Mouse (Mus musculus) lung, embryonic 16.5 days (tissue): ENCODE results near the gene Tacc2. TPM values are rescaled to one million over a fixed set of nuclear protein-coding genes. Genes with fewer than 3 reads are reported as not detected.

Experiments used
- ATAC-seq: fragments of 200-750 bp; cut with Nextera tagmentation; 2 replicates; pipeline ENCODE4 v1.8.0; 2017; ENCODE audit warnings: low read depth, mild to moderate bottlenecking, moderate library complexity
- H3K27ac ChIP-seq: fragments of 300-500 bp; sonication (generic); 2 replicates; pipeline ENCODE4 v1.5.1; 2014; ENCODE audit warnings: mild to moderate bottlenecking, control low read depth, low read length
- H3K27me3 ChIP-seq: fragments of 300-500 bp; sonication (generic); 2 replicates; pipeline ENCODE4 v1.6.1; 2014; ENCODE audit warnings: low read depth, low read length, mixed read lengths; ENCODE audit not compliant: control insufficient read depth, insufficient read depth
- H3K36me3 ChIP-seq: fragments of 300-500 bp; sonication (generic); 2 replicates; pipeline ENCODE4 v1.6.1; 2014; ENCODE audit warnings: low read length; ENCODE audit not compliant: control insufficient read depth, insufficient read depth
- H3K4me1 ChIP-seq: fragments of 300-500 bp; sonication (generic); replicated peaks from 2 replicates; pipeline ENCODE4 v1.6.1; 2014; ENCODE audit warnings: low read length, mixed read lengths; ENCODE audit not compliant: control insufficient read depth, insufficient read depth
- H3K4me2 ChIP-seq: fragments of 300-500 bp; sonication (generic); 2 replicates; pipeline ENCODE4 v1.6.1; 2014; ENCODE audit warnings: low read depth, low read length, control low read depth
- H3K4me3 ChIP-seq: fragments of 300-500 bp; sonication (generic); 2 replicates; pipeline ENCODE4 v1.5.1; 2014; ENCODE audit warnings: mild to moderate bottlenecking, low read length, control low read depth
- H3K9ac ChIP-seq: fragments of 300-500 bp; sonication (generic); 2 replicates; pipeline ENCODE4 v1.6.1; 2014; ENCODE audit warnings: low read length, control low read depth
- H3K9me3 ChIP-seq: fragments of 300-500 bp; sonication (generic); 2 replicates; pipeline ENCODE4 v1.6.1; 2016; ENCODE audit warnings: low read length; ENCODE audit not compliant: control insufficient read depth
- WGBS: fragments of 180-500 bp; shearing (Covaris S2); extraction: QIAGEN DNeasy Blood & Tissue Kit; methylation state at CpG from one replicate; pipeline ENCODE4 v1.1.7; 2014; 5-methylcytosine and 5-hydroxymethylcytosine counted together
- polyA plus RNA-seq: library from polyadenylated mRNA; unstranded; fragments of >200 nt; fragmentation: Nextera tagmentation; extraction: Ambion mirVana; gene quantifications from 2 replicates; pipeline ENCODE4 v1.2.1, GENCODE M21; 2015

Gene Tacc2
- polyA plus RNA-seq, 1 experiment from 2014 or later = 21.7 TPM

DNA sequence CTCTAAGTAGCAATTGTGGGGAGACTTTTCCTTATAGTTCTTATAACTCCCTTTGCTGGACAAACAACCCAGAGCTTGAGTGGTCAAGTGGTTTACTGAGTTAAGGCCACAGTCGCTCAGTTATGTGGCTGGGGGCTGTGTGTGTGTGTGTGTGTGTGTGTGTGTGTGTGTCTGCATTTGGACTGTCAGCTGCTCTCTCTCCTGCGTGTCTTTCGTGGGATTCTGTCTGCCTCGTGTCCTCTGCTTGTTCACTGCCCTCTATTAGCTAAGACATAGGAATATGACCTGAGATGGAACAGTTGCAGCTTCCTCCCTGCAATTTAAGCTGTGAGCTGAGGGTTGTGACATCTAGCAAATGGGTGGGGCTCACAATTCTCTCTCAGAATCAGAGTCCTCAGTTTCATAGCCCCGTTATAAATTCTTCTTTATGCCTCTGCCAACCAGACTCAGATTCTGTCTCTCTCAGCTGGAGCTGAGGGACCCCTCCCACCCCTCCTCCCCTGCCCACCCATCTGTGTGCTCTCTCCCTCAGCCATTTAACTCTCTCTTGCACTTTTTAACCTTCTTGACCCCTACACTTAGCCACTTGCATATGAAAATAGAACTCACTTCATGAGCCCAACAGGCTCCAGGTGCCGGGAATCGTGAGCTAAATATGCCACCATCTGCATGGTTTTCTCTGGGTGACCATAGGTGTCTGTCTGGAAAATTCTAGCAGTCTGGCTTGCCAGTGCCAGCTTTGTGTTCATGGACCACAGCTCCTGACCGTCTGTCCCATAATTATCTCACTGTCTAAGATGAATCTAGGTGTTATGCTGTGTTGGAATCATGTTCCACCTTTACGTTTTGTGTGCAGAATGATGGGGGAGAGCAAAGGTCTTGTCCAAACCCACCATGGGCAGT is 132.4 kb downstream of the Tacc2 start:
- Histone ChIP-seq H3K4me2 (no peak overlapping the region), H3K4me1 (peaks cover 22% of the 10 kb centered on the region), H3K27me3 (no peaks in the 10 kb centered on the region), H3K9ac (no peak overlapping the region), H3K9me3 (no peaks in the 10 kb centered on the region), H3K4me3 (no peak overlapping the region), H3K27ac (peak overlapping the region; percentile 48), H3K36me3 (no peaks in the 10 kb centered on the region)
- 45% methylated on average over 9 of the region's 9 CpGs for WGBS
- peak; percentile 45; the same call in 1 of the 2 replicates for ATAC-seq

DNA sequence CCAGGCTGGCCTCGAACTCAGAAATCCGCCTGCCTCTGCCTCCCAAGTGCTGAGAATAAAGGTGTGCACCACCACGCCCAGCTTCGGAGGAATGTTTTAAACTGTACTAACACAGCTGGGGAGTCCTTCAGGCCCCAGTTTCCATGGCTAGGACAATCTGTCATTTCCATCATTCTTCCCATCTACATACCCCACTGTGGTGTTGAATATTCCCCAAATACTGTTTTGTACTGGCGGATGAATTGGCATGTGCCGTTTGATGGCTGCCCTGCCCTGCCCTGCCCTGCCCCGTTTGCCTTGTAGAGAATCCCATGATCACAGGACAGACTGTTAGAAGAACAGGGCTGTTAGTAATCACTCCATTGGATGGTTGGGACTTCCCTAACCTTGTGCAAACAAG is 134.6 kb downstream of the Tacc2 start:
- Histone ChIP-seq H3K36me3 (peaks cover 2% of the 10 kb centered on the region; the same call in 1 of the 2 replicates), H3K4me2 (no peak overlapping the region), H3K27me3 (no peaks in the 10 kb centered on the region), H3K9ac (no peak overlapping the region), H3K9me3 (no peaks in the 10 kb centered on the region), H3K27ac (no peak overlapping the region), H3K4me3 (no peak overlapping the region), H3K4me1 (peaks cover 22% of the 10 kb centered on the region)
- ATAC-seq = no peak
- 83% methylated on average over 6 of the region's 7 CpGs for WGBS

DNA sequence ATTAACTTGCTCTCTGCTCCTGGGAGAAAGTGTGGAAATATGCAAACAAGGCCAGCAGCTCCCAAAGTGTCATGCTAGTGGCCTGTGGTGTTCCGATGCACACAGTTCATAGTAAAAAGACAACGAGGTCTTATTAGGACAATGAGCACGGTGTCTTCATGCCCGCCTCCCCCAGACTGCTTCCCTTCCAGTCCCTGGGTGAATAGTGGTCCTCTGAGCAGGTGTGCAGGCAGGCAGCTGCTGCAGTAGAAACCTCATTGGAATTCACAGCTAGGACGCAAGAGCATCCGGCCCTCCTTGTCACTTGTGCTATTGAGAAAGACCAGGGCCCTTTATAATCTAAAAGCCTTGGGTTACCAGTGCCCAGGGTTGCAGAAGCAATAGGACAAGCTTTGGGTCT is 136.1 kb downstream of the Tacc2 start:
- Histone ChIP-seq H3K9ac (no peak overlapping the region), H3K4me1 (peaks cover 17% of the 10 kb centered on the region), H3K4me2 (no peak overlapping the region), H3K9me3 (no peaks in the 10 kb centered on the region), H3K36me3 (peaks cover 2% of the 10 kb centered on the region; the same call in 1 of the 2 replicates), H3K27me3 (no peaks in the 10 kb centered on the region), H3K27ac (no peak overlapping the region), H3K4me3 (no peak overlapping the region)
- ATAC-seq = no peak
- 70% methylated on average over 6 of the region's 6 CpGs for WGBS

DNA sequence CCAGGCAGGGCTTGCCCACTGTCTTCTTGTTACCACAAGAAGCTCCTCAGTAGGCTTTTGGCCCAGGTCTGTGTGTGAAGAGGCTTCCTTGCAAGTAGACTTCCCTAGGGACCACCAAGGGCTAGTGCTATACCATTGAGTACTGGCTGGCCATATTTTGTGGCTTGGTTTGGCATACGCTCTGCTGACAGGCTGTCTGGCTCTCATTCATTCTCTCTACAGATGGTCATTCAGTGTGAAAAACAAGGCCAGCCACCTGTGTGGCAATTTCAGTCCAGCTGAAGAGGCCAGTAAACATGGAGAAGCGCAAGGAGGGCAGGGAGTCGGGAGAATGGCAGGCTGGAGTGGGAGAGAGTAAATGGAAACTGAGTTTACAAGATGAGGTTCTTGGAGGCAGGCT is 138.2 kb downstream of the Tacc2 start:
- Histone ChIP-seq H3K36me3 (peaks cover 2% of the 10 kb centered on the region; the same call in 1 of the 2 replicates), H3K9me3 (no peaks in the 10 kb centered on the region), H3K4me2 (no peak overlapping the region), H3K4me1 (peaks cover 2% of the 10 kb centered on the region; the same call in 1 of the 2 replicates), H3K27ac (no peak overlapping the region), H3K9ac (no peak overlapping the region), H3K4me3 (no peak overlapping the region), H3K27me3 (no peaks in the 10 kb centered on the region)
- ATAC-seq = no peak
- 88% methylated on average over 3 of the region's 3 CpGs for WGBS

DNA sequence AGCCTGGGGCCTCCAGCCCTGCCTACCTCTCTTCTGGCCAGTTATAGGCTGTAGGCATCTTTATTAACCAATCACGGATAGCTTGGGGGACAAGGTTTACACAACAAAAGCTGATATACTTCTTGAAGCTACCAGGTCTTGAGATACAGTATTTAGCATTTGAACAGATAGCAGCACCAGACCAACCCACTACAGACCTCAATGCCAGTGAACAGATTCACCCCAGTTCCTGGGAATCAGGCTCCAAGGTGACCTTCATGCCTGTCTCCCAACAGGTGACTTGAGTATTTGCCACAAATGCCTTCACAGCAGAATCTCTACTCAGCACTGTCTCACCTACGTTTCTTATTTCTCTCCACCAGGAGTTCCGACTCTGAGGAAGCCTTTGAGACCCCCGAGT is 139.1 kb downstream of the Tacc2 start:
- peaks cover 5% of the 10 kb centered on the region; the same call in 1 of the 2 replicates for H3K4me1 ChIP-seq
- 83% methylated on average over 4 of the region's 4 CpGs for WGBS
- H3K27me3 ChIP-seq = no peaks in the 10 kb centered on the region
- no peak for ATAC-seq
- H3K4me3 ChIP-seq = no peak overlapping the region
- H3K27ac ChIP-seq = no peak overlapping the region
- no peaks in the 10 kb centered on the region for H3K9me3 ChIP-seq
- no peak overlapping the region for H3K4me2 ChIP-seq
- peaks cover 2% of the 10 kb centered on the region; the same call in 1 of the 2 replicates for H3K36me3 ChIP-seq
- H3K9ac ChIP-seq = no peak overlapping the region

DNA sequence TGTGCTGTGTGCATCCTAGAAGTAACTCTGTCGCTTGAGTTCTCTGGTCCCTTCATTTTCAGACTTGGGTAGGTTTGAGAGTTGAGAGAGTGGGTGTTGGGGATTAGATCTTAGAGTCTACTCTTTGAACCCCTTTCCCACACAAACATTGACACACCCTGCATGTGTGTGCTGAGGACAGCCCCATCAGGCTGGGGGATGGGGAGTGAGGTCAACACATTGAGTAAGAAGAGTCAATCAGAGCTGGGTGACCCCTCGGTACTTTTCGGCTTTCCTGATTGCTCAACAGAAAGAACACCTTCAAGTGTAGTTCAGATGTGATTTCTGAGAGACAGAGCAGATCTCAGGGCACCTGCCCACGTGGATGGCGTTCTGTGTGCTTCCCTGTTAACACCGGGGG is 139.8 kb downstream of the Tacc2 start:
- no peak for ATAC-seq
- no peaks in the 10 kb centered on the region for H3K27me3 ChIP-seq
- no peak overlapping the region for H3K4me3 ChIP-seq
- H3K27ac ChIP-seq = no peak overlapping the region
- H3K9me3 ChIP-seq = no peaks in the 10 kb centered on the region
- H3K4me1 ChIP-seq = peaks cover 5% of the 10 kb centered on the region; the same call in 1 of the 2 replicates
- H3K4me2 ChIP-seq = no peak overlapping the region
- H3K9ac ChIP-seq = no peak overlapping the region
- 86% methylated on average over 6 of the region's 6 CpGs for WGBS
- H3K36me3 ChIP-seq = peaks cover 2% of the 10 kb centered on the region; the same call in 1 of the 2 replicates

DNA sequence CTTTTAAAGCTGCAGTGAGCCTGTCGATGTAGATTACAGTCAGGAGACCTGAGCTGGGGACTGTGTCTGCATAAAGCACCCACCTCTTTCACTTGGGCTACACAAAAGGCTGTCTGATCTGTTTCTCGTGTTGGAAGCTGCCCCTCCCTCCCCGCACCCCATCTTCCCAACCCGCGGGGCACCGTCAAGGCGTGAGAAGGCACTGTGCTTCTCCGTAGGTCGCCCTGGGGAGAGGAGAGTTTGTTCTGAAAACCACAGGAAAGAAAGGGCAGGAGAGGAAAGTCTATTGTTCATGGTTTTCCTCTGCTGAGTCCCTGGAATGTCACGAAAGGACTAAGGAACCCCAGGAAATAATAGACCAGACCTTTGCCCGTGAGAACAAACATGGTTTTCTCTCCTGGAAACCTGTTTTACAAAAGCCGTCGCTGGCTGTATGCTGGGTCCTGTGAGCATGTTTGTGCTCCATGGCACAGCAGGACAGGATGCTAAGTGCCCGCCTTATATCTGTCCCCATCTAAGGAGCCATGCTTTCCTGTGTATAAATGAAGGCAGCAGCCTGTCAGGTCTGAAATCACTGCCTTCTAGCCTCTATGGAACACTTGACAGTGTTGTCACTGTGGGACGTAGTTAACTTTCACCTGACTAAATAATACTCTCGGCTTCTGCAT is 142.8 kb downstream of the Tacc2 start:
- Histone ChIP-seq H3K4me3 (no peak overlapping the region), H3K27me3 (no peaks in the 10 kb centered on the region), H3K9me3 (no peaks in the 10 kb centered on the region), H3K27ac (peak overlapping the region; percentile 64), H3K36me3 (peaks cover 2% of the 10 kb centered on the region; the same call in 1 of the 2 replicates), H3K9ac (no peak overlapping the region), H3K4me1 (peaks cover 5% of the 10 kb centered on the region; the same call in 1 of the 2 replicates), H3K4me2 (no peak overlapping the region)
- 25% methylated on average over 16 of the region's 16 CpGs for WGBS
- ATAC-seq = peak; percentile 46; the same call in 1 of the 2 replicates

DNA sequence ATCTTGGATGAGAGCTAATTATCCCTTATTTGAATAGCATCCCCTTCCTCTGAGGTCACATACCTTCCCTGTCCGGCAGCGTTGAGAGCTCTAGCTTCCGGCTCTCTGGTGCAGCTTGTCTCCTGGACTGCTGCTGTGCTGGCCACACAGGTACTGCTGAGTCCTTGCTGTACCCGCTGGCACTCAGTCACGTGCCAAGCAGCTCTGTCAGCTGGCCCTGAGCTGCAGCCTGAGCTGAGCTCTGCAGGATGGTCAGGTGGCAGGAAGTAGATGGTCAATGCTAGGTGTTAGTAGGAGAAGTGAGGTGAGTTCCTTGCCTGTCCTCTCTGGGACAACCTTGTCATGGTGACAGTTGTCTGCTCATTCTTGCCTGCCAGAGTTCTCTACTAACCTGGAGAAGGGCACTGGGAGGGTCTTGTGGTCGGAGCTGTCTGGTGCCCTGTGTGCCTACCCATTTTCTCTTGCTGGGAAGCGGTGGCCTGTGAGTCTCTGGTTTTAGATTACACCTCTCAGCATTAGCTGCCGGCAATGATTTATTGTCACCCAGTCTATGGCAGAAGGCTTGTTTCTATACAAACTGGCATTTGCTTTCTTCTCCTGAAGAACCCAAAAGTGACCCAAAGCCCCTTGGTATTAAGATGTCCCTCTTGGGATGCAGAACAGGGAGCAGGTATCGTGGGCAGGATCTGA is 143.6 kb downstream of the Tacc2 start:
- 62% methylated on average over 9 of the region's 9 CpGs for WGBS
- Histone ChIP-seq H3K27me3 (no peaks in the 10 kb centered on the region), H3K27ac (peak overlapping the region; percentile 64; the same call in 1 of the 2 replicates), H3K36me3 (peaks cover 2% of the 10 kb centered on the region; the same call in 1 of the 2 replicates), H3K4me2 (no peak overlapping the region), H3K4me1 (peaks cover 5% of the 10 kb centered on the region; the same call in 1 of the 2 replicates), H3K4me3 (no peak overlapping the region), H3K9ac (no peak overlapping the region), H3K9me3 (no peaks in the 10 kb centered on the region)
- ATAC-seq = peak; percentile 47
